Mouse (Mus musculus) gastrocnemius, postnatal 25 days (tissue): ENCODE measurements around the gene Bpifb2. TPM values are rescaled to one million over a fixed set of nuclear protein-coding genes. Genes with fewer than 3 reads are reported as not detected.
A peak's percentile ranks its signal among the peaks of the same experiment; 100 is the strongest.
"Not testable (repeated sequence)": the region's sequence is repeated elsewhere in the genome, so short reads cannot be mapped to it uniquely, and the experiment has no call there.

Experiments used
- DNase-seq: peaks from one replicate; pipeline ENCODE4 v3.0.0; 2022
- long read RNA-seq, 2 experiments: library from polyadenylated mRNA; stranded (forward); transcript quantifications; one replicate each; pipeline ENCODE4 v2.0.0; 2021
- total RNA-seq, 2 experiments: library from RNA; stranded (reverse); gene quantifications; 1 replicate in 1 of 2; 2 replicates in 1 of 2; pipeline ENCODE4 v1.2.3; 2021

Gene Bpifb2
- not detected for total RNA-seq
- long read RNA-seq, experiment 1: 0 reads
- long read RNA-seq, experiment 2: 0 reads

GRCm38 (mm10) chr2:153874745-153875144 lies at the start of gene Bpifb2:
Bpifb2 (plus strand) TSS chr2:153875045.
- no peak for DNase-seq

- not testable (repeated sequence) for DNase-seq
These were observed 48.9 kb upstream of the Bpifb2 start for GRCm38 (mm10) chr2:153825900-153826299.

- DNase-seq: no peak
These were observed 47.5 kb upstream of the Bpifb2 start for GRCm38 (mm10) chr2:153827171-153827830.

- no peak for DNase-seq
These were observed 46.1 kb upstream of the Bpifb2 start for GRCm38 (mm10) chr2:153828704-153829103.

- DNase-seq: no peak
These were observed 41.6 kb upstream of the Bpifb2 start for GRCm38 (mm10) chr2:153833291-153833690.

- no peak for DNase-seq
These were observed 32.0 kb upstream of the Bpifb2 start for GRCm38 (mm10) chr2:153842854-153843253.

GRCm38 (mm10) chr2:153848389-153848788 lies 26.5 kb upstream of the Bpifb2 start:
- no peak for DNase-seq

- DNase-seq: no peak
These were observed 24.4 kb upstream of the Bpifb2 start for GRCm38 (mm10) chr2:153850351-153851029.

GRCm38 (mm10) chr2:153851030-153851360 lies 23.9 kb upstream of the Bpifb2 start:
- peak; percentile 24 for DNase-seq

GRCm38 (mm10) chr2:153853544-153853943 lies 21.3 kb upstream of the Bpifb2 start:
- DNase-seq: no peak

GRCm38 (mm10) chr2:153859581-153859980 lies 15.3 kb upstream of the Bpifb2 start:
- no peak for DNase-seq

GRCm38 (mm10) chr2:153860315-153860714 lies 14.5 kb upstream of the Bpifb2 start:
- DNase-seq: no peak

GRCm38 (mm10) chr2:153860715-153861114 lies 14.1 kb upstream of the Bpifb2 start:
- DNase-seq: no peak

- no peak for DNase-seq
These were observed 12.9 kb upstream of the Bpifb2 start for GRCm38 (mm10) chr2:153861960-153862359.

GRCm38 (mm10) chr2:153870984-153871383 lies 3.9 kb upstream of the Bpifb2 start, which contains the start of gene Sun5:
Sun5 (minus strand) TSS chr2:153871084.
- DNase-seq: no peak

GRCm38 (mm10) chr2:153899111-153899510 lies 24.3 kb downstream of the Bpifb2 start:
- no peak for DNase-seq

GRCm38 (mm10) chr2:153900088-153900487 lies 25.2 kb downstream of the Bpifb2 start, which contains the start of gene Bpifb6:
Bpifb6 (plus strand) TSS chr2:153900388.
- no peak for DNase-seq

GRCm38 (mm10) chr2:153902726-153903125 lies 27.9 kb downstream of the Bpifb2 start:
- DNase-seq: no peak

GRCm38 (mm10) chr2:153906626-153907025 lies 31.8 kb downstream of the Bpifb2 start:
- DNase-seq: no peak

GRCm38 (mm10) chr2:153914151-153914550 lies 39.3 kb downstream of the Bpifb2 start:
- peak; percentile 36 for DNase-seq

- no peak for DNase-seq
These were observed 43.1 kb downstream of the Bpifb2 start, which contains the start of gene Bpifb3 for GRCm38 (mm10) chr2:153917930-153918329. Bpifb3 (plus strand) TSS chr2:153918230.

- no peak for DNase-seq
These were observed 46.4 kb downstream of the Bpifb2 start for GRCm38 (mm10) chr2:153921246-153921645.

GRCm38 (mm10) chr2:153929871-153930413 lies 55.1 kb downstream of the Bpifb2 start:
- DNase-seq: no peak
